7 mouse cellular contexts compared by ENCODE assay signal in the genomic region with DNA sequence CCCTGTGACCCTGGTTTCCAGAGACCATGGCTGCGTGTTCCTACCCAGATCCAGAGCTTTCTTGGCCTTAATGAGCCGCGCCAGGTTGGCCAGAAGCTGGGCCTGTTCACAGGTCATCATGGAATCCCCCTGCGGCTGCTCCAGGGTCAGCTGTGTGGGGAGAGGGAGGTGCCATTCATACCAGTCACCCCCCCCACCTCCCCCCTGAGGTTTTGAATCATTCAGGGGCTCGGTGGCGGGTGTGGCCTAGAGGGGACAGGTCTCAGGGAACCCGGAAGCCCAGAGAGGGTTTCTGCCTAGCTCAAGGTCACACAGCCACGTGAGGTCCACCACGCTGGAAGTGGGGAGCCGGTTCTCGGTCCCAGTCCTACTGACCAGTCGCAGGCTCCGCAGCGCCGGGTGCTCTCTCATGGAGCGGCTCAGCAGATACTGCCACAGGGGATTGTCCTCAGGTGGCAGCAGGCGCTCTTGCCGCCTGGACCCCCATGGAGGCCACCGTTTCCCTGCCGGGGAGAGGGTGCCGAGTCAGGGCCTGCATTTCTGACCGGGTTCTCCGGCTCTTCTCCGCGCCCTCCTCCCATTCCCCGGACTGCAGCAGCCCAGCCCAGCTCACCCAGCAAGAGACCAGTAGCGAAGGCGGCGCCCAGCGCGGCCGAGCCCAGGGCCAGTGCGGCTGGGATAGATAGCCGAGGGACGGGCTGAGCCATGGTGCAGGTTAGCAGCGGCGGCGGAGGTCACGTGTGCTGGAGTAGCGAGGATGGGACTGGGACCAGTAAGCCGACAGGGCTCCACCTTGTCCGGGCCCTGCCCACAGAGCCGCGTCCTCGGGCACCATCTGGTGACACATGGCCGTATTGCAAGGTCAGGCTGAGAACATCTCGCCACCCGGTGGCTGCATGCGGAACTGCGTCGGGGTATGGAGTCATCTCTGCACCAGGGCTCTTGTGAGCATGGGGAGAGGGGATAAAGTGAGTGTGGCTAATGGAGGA. TPM values are rescaled to one million over a fixed set of nuclear protein-coding genes. Genes with fewer than 3 reads are reported as not detected.
DNase-seq lines count a peak whose midpoint lies in the region; ATAC-seq lines count a peak whose summit lies in the region.

Gene Comtd1, minus strand, starts transcription at position 812 of the 989 bp plus-strand sequence.

- peaks cover 35% of the 10 kb centered on the region for H3K36me3 ChIP-seq in embryonic facial prominence, embryonic 10.5 days (replicated peaks)
- peaks cover 36% of the 10 kb centered on the region for H3K36me3 ChIP-seq in limb, embryonic 10.5 days
- H3K36me3 ChIP-seq in midbrain, embryonic 13.5 days, result peaks cover 35% of the 10 kb centered on the region

- no peaks in the 10 kb centered on the region for H3K27me3 ChIP-seq in embryonic facial prominence, embryonic 10.5 days (replicated peaks; ENCODE audit: low read depth, poor library complexity, severe bottlenecking)
- peaks cover 26% of the 10 kb centered on the region for H3K27me3 ChIP-seq in limb, embryonic 10.5 days (ENCODE audit: low read depth, poor library complexity, severe bottlenecking)
- no peaks in the 10 kb centered on the region for H3K27me3 ChIP-seq in midbrain, embryonic 13.5 days

- peak within 1 kb of the TSS; percentile 99 for H3K4me2 ChIP-seq in midbrain, embryonic 13.5 days (replicated peaks)

- DNase-seq in adrenal gland, postnatal 10 days, result peak; percentile 96
- DNase-seq in embryonic facial prominence, embryonic 10.5 days (ENCODE audit: low spot score), result peak; percentile 97
- peak; percentile 91 for DNase-seq in kidney, adult 11 months
- peak; percentile 98 for DNase-seq in limb, embryonic 10.5 days (ENCODE audit: low spot score)
- peak; percentile 93 for DNase-seq in spleen, adult 12 weeks (ENCODE audit: low spot score)

- H3K4me1 ChIP-seq in embryonic facial prominence, embryonic 10.5 days, result peaks cover 47% of the 10 kb centered on the region
- peaks cover 70% of the 10 kb centered on the region for H3K4me1 ChIP-seq in limb, embryonic 10.5 days
- H3K4me1 ChIP-seq in midbrain, embryonic 13.5 days (replicated peaks), result peaks cover 18% of the 10 kb centered on the region

- H3K9ac ChIP-seq in midbrain, embryonic 13.5 days (replicated peaks), result peak within 1 kb of the TSS; percentile 76

- H3K27ac ChIP-seq in embryonic facial prominence, embryonic 10.5 days (replicated peaks), result peak within 1 kb of the TSS; percentile 82
- H3K27ac ChIP-seq in limb, embryonic 10.5 days, result peak within 1 kb of the TSS; percentile 84
- peak within 1 kb of the TSS; percentile 56 for H3K27ac ChIP-seq in midbrain, embryonic 13.5 days

- peak within 1 kb of the TSS; percentile 82 for H3K4me3 ChIP-seq in embryonic facial prominence, embryonic 10.5 days
- peak within 1 kb of the TSS; percentile 72 for H3K4me3 ChIP-seq in limb, embryonic 10.5 days
- H3K4me3 ChIP-seq in midbrain, embryonic 13.5 days (replicated peaks), result peak within 1 kb of the TSS; percentile 69

- WGBS in embryonic facial prominence, embryonic 10.5 days, result under 1% methylated on average over 51 of the region's 51 CpGs
- under 1% methylated on average over 51 of the region's 51 CpGs for WGBS in limb, embryonic 10.5 days
- under 1% methylated on average over 50 of the region's 51 CpGs for WGBS in midbrain, embryonic 13.5 days

- H3K9me3 ChIP-seq in embryonic facial prominence, embryonic 10.5 days, result no peaks in the 10 kb centered on the region
- no peaks in the 10 kb centered on the region for H3K9me3 ChIP-seq in limb, embryonic 10.5 days (replicated peaks)
- no peaks in the 10 kb centered on the region for H3K9me3 ChIP-seq in midbrain, embryonic 13.5 days

- ATAC-seq in granulocyte monocyte progenitor cell, adult 5-6 weeks (replicated peaks; ENCODE audit: poor library complexity, severe bottlenecking), result peak; percentile 72
- ATAC-seq in midbrain, embryonic 13.5 days, result peak; percentile 94

RNA-seq across cellular contexts. Expression of gene Comtd1, which starts in this region (rescaled TPM):
- total RNA-seq in adrenal gland, postnatal 10 days (2021), result 10 to 100 TPM; 39.1 to 45.7 TPM
- 17.4 and 18.3 TPM in 2 replicates for polyA plus RNA-seq in embryonic facial prominence, embryonic 10.5 days (2016; fragmentation: Nextera tagmentation; extraction: Ambion mirVana)
- total RNA-seq in granulocyte monocyte progenitor cell, adult 5-6 weeks (2014; fragmentation: Nextera tagmentation), result 56.3 and 63.0 TPM in 2 replicates
- total RNA-seq in granulocyte monocyte progenitor cell, adult 5-6 weeks (2017), result 29.1 and 33.2 TPM in 2 replicates
- polyA plus RNA-seq in limb, embryonic 10.5 days (2016; fragmentation: Nextera tagmentation; extraction: Ambion mirVana), result 20.9 and 29.8 TPM in 2 replicates
- polyA plus RNA-seq in midbrain, embryonic 13.5 days (2015; fragmentation: Nextera tagmentation; extraction: Ambion mirVana), result 25.8 and 26.6 TPM in 2 replicates

Comparison
In these comparisons a context has a peak if more than half of its experiments do, and no peak if none do; other contexts are left out.
1. Peak in every context shown above with its lines: DNase-seq, ATAC-seq, H3K4me3 ChIP-seq and H3K27ac ChIP-seq.